Mouse (Mus musculus) C2C12 (cell line): ENCODE results near the gene Rwdd3. TPM values are rescaled to one million over a fixed set of nuclear protein-coding genes. Genes with fewer than 3 reads are reported as not detected.

Experiments
- H3K27me3 ChIP-seq: one replicate; pipeline ENCODE4 v1.6.1; 2011; ENCODE audit not compliant: control insufficient read depth, insufficient read depth, insufficient read length
- H3K36me3 ChIP-seq: one replicate; pipeline ENCODE4 v1.6.1; 2011; ENCODE audit not compliant: control insufficient read depth, insufficient read depth
- H3K4me3 ChIP-seq: one replicate; pipeline ENCODE4 v1.5.1; 2011; ENCODE audit warnings: mild to moderate bottlenecking, control low read depth; ENCODE audit not compliant: poor library complexity, insufficient read depth, severe bottlenecking
- H3K79me2 ChIP-seq: one replicate; pipeline ENCODE4 v1.6.1; 2011; ENCODE audit not compliant: control insufficient read depth, insufficient read depth
- H3K79me3 ChIP-seq: one replicate; pipeline ENCODE4 v1.6.1; 2011; ENCODE audit warnings: low read depth, control low read depth
- H3ac ChIP-seq: one replicate; pipeline ENCODE3; 2011; ENCODE audit warnings: low read depth; ENCODE audit not compliant: control insufficient read depth, insufficient read length
- CEBPB ChIP-seq: IDR thresholded peaks from one replicate; pipeline ENCODE4 v1.6.1; 2011; ENCODE audit warnings: low read depth, mild to moderate bottlenecking, control low read depth, moderate library complexity
- CTCF ChIP-seq: IDR thresholded peaks from one replicate; pipeline ENCODE4 v1.5.1; 2011; ENCODE audit not compliant: control insufficient read depth, insufficient read depth, insufficient read length
- FOSL1 ChIP-seq: IDR thresholded peaks from one replicate; pipeline ENCODE4 v1.8.0; 2011; ENCODE audit warnings: mild to moderate bottlenecking, low read length; ENCODE audit not compliant: poor library complexity, insufficient read depth, severe bottlenecking
- MAX ChIP-seq: IDR thresholded peaks from one replicate; pipeline ENCODE4 v1.6.1; 2011; ENCODE audit warnings: mild to moderate bottlenecking, control low read depth
- MYOD1 ChIP-seq: IDR thresholded peaks from one replicate; pipeline ENCODE4 v1.6.1; 2011; ENCODE audit warnings: low read depth; ENCODE audit not compliant: control insufficient read depth, insufficient read length
- MYOG ChIP-seq: IDR thresholded peaks from one replicate; pipeline ENCODE4 v1.6.1; 2011; ENCODE audit not compliant: control insufficient read depth, insufficient read length; ENCODE audit errors: extremely low read depth
- USF1 ChIP-seq: IDR thresholded peaks from one replicate; pipeline ENCODE4 v1.6.1; 2011; ENCODE audit warnings: low read depth, mild to moderate bottlenecking, control low read depth, moderate library complexity
- polyA plus RNA-seq: library from polyadenylated mRNA; unstranded; fragments of >200 nt; fragmentation: generic; extraction: Trizol; gene quantifications from one replicate; pipeline ENCODE4 v1.2.1, GENCODE M21; 2012; ENCODE audit warnings: missing spikeins

The Rwdd3 gene
- polyA plus RNA-seq, 1 experiment = 1.2 TPM

DNA sequence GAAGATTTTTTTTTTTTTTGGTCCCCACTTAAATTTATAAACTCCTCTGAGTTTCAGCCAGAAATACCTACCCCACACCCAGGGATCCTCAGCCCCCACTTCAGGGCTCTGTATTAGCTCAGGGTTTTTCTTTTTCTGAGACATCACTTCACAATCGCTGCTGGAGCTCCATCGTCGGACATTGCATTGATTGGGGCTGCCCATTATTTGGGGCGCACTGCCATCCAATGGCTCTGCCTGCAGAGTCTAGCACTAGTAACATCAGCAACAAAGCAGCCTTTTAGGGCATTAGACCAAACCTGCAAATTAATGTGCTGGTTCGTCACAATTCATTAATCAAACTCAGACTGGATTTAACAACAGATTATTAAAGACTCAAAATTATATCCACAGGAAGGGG lies 55.4 kb downstream of the Rwdd3 start:
- H3K4me3 ChIP-seq = no peak overlapping the region
- H3K79me3 ChIP-seq = no peaks in the 10 kb centered on the region
- H3K79me2 ChIP-seq = no peaks in the 10 kb centered on the region
- H3ac ChIP-seq = no peak overlapping the region
- no peaks in the 10 kb centered on the region for H3K27me3 ChIP-seq
- H3K36me3 ChIP-seq = no peaks in the 10 kb centered on the region
- TF ChIP-seq USF1 = no peak
- no peak for TF ChIP-seq FOSL1
- no peak for TF ChIP-seq MYOG
- no peak for TF ChIP-seq CTCF
- no peak for TF ChIP-seq MAX
- TF ChIP-seq MYOD1 = no peak
- no peak for TF ChIP-seq CEBPB

DNA sequence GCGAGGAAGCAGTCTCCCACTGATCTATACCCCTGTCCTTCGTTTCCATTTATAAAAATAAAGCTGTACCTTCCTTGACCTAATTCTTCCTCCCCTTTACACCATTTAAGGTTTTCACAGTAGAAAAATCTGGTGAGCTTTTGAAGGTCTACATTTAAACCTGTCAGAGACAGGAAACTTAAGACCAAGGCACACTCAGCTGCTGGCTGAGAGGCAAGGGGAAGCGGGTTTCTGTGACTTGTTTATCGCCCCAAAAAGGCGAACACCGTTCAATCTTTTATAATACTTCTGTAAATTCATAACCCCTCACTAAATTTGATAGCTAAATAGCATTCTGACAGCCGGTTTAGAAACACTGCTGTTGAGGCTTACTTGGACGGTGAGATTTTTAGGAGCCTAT lies 60.4 kb downstream of the Rwdd3 start:
- H3K79me3 ChIP-seq = no peaks in the 10 kb centered on the region
- H3K36me3 ChIP-seq = no peaks in the 10 kb centered on the region
- no peaks in the 10 kb centered on the region for H3K27me3 ChIP-seq
- TF ChIP-seq CTCF (no peak), MAX (no peak), MYOD1 (no peak), CEBPB (no peak), FOSL1 (no peak), MYOG (no peak), USF1 (no peak)
- H3K4me3 ChIP-seq = no peak overlapping the region
- no peak overlapping the region for H3ac ChIP-seq
- H3K79me2 ChIP-seq = no peaks in the 10 kb centered on the region

DNA sequence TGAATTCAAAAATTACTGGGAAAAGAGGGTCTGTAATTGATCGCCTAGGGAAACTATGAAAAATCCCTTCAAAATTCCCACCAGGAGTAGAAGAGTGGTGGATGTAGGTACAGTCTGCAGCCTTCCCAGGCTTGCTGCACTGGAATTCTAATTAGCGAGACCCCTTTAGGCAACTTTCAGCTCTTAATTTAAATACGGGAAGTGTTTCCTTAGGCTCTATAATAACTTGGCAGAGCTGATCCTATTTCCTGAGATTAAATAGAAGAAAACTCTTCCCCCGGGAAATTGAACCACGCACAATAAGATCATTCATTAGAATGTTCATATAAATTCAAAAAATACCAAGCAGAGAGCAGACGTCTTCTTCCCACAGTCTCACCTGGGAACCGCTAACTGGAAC lies 61.1 kb downstream of the Rwdd3 start:
- H3K27me3 ChIP-seq = no peaks in the 10 kb centered on the region
- no peak overlapping the region for H3ac ChIP-seq
- no peaks in the 10 kb centered on the region for H3K79me3 ChIP-seq
- no peak overlapping the region for H3K4me3 ChIP-seq
- H3K79me2 ChIP-seq = no peaks in the 10 kb centered on the region
- TF ChIP-seq CEBPB (no peak), MYOD1 (no peak)
- H3K36me3 ChIP-seq = no peaks in the 10 kb centered on the region

- Histone ChIP-seq H3K79me2 (no peaks in the 10 kb centered on the region), H3K79me3 (no peaks in the 10 kb centered on the region), H3K4me3 (no peak overlapping the region), H3ac (no peak overlapping the region), H3K27me3 (no peaks in the 10 kb centered on the region), H3K36me3 (no peaks in the 10 kb centered on the region)
- TF ChIP-seq CTCF (no peak), USF1 (no peak), MAX (no peak), FOSL1 (no peak), MYOD1 (no peak), CEBPB (no peak)
Observed at GRCm38 (mm10) chr3:121107481-121107880, 64.0 kb downstream of the Rwdd3 start.

DNA sequence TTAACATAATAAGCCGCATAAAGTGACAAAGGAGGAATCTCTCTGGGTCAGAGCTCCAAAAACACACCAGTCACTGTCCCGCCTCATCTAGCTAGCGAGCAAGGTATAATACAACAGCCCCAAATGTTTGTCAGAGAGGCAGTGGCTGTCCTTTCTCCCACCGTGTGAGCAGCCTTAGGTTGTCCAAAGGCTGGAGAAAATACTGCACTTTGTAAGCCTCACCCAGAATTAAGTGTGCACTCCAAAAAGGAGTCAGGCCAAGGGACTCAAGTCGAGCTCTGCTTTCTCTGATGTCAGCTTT lies 66.1 kb downstream of the Rwdd3 start:
- Histone ChIP-seq H3K27me3 (no peaks in the 10 kb centered on the region), H3ac (no peak overlapping the region), H3K79me3 (no peaks in the 10 kb centered on the region), H3K4me3 (no peak overlapping the region), H3K36me3 (no peaks in the 10 kb centered on the region), H3K79me2 (no peaks in the 10 kb centered on the region)
- TF ChIP-seq CEBPB (no peak), CTCF (no peak), MYOG (no peak), MAX (no peak), MYOD1 (no peak), USF1 (no peak), FOSL1 (no peak)

Other genes with a start within 250 kb of the Rwdd3 start
- 0.09 TPM for gene Tmem56, start 111.4 kb upstream of the Rwdd3 start, polyA plus RNA-seq
- gene Alg14, start 120.1 kb upstream of the Rwdd3 start, polyA plus RNA-seq = 12.3 TPM